Mouse (Mus musculus): ENCODE data around the gene Hist1h2ai. TPM values are rescaled to one million over a fixed set of nuclear protein-coding genes. Genes with fewer than 3 reads are reported as not detected.

Hist1h2ai gene
- polyA plus RNA-seq, 1 experiment from 2014 or later, result 11.7 TPM

Small RNA genes within 50 kb of the gene (microRNA-seq; reads per million reads assigned to microRNA genes)
- gene Gm44357, result not detected
- not detected for gene Gm44367
- gene Gm44454, result not detected

Other genes starting within 250 kb of the Hist1h2ai start
- 2.0 and 2.4 TPM in 2 replicates for gene Nkapl, start 247.9 kb upstream of the Hist1h2ai start, polyA plus RNA-seq (2016; fragmentation: Nextera tagmentation; extraction: Ambion mirVana)
- gene Zkscan4, start 237.5 kb upstream of the Hist1h2ai start, polyA plus RNA-seq (2016; fragmentation: Nextera tagmentation; extraction: Ambion mirVana), result 2.0 and 2.1 TPM in 2 replicates
- not detected in 2 replicates for gene Gm10065, start 237.0 kb upstream of the Hist1h2ai start, polyA plus RNA-seq (2016; fragmentation: Nextera tagmentation; extraction: Ambion mirVana)
- gene AK157302, start 221.2 kb upstream of the Hist1h2ai start, polyA plus RNA-seq (2016; fragmentation: Nextera tagmentation; extraction: Ambion mirVana), result 0.21 and 0.53 TPM in 2 replicates
- gene Gm11273, start 215.0 kb upstream of the Hist1h2ai start, polyA plus RNA-seq (2016; fragmentation: Nextera tagmentation; extraction: Ambion mirVana), result 9.0 and 11.6 TPM in 2 replicates
- 5.3 and 7.3 TPM in 2 replicates for gene Zkscan8, start 185.3 kb upstream of the Hist1h2ai start, polyA plus RNA-seq (2016; fragmentation: Nextera tagmentation; extraction: Ambion mirVana)
- 0.05 and 0.07 TPM in 2 replicates for gene Olfr1366, start 173.6 kb upstream of the Hist1h2ai start, polyA plus RNA-seq (2016; fragmentation: Nextera tagmentation; extraction: Ambion mirVana)
- gene Olfr1535, start 156.5 kb upstream of the Hist1h2ai start, polyA plus RNA-seq (2016; fragmentation: Nextera tagmentation; extraction: Ambion mirVana), result 0.04 TPM in 1 of 2 replicates, not detected in the other
- gene Olfr1364, start 134.7 kb upstream of the Hist1h2ai start, polyA plus RNA-seq (2016; fragmentation: Nextera tagmentation; extraction: Ambion mirVana), result not detected in 2 replicates
- gene Olfr1362, start 102.4 kb upstream of the Hist1h2ai start, polyA plus RNA-seq (2016; fragmentation: Nextera tagmentation; extraction: Ambion mirVana), result not detected in 2 replicates
- gene Olfr11, start 73.9 kb upstream of the Hist1h2ai start, polyA plus RNA-seq (2016; fragmentation: Nextera tagmentation; extraction: Ambion mirVana), result not detected in 2 replicates
- gene Olfr1361, start 53.0 kb upstream of the Hist1h2ai start, polyA plus RNA-seq (2016; fragmentation: Nextera tagmentation; extraction: Ambion mirVana), result not detected in 2 replicates
- not detected in 2 replicates for gene Olfr1360, start 39.0 kb upstream of the Hist1h2ai start, polyA plus RNA-seq (2016; fragmentation: Nextera tagmentation; extraction: Ambion mirVana)
- not detected in 2 replicates for gene Olfr1359, start 18.3 kb upstream of the Hist1h2ai start, polyA plus RNA-seq (2016; fragmentation: Nextera tagmentation; extraction: Ambion mirVana)
- gene Hist1h2bl, start 279 bp upstream of the Hist1h2ai start, polyA plus RNA-seq (2016; fragmentation: Nextera tagmentation; extraction: Ambion mirVana), result 1.4 TPM in 1 of 2 replicates, not detected in the other
- gene Hist1h3h, start 1.2 kb downstream of the Hist1h2ai start, polyA plus RNA-seq (2016; fragmentation: Nextera tagmentation; extraction: Ambion mirVana), result 3.7 and 3.8 TPM in 2 replicates
- 2.4 and 3.7 TPM in 2 replicates for gene Hist1h2bm, start 5.6 kb downstream of the Hist1h2ai start, polyA plus RNA-seq (2016; fragmentation: Nextera tagmentation; extraction: Ambion mirVana)
- gene Hist1h4j, start 18.6 kb downstream of the Hist1h2ai start, polyA plus RNA-seq (2016; fragmentation: Nextera tagmentation; extraction: Ambion mirVana), result 2.0 TPM in 1 of 2 replicates, not detected in the other
- 2.4 and 3.8 TPM in 2 replicates for gene Hist1h4k, start 34.1 kb downstream of the Hist1h2ai start, polyA plus RNA-seq (2016; fragmentation: Nextera tagmentation; extraction: Ambion mirVana)
- gene Hist1h2ak, start 37.4 kb downstream of the Hist1h2ai start, polyA plus RNA-seq (2016; fragmentation: Nextera tagmentation; extraction: Ambion mirVana), result 6.7 and 8.3 TPM in 2 replicates
- gene Hist1h2bn, start 37.7 kb downstream of the Hist1h2ai start, polyA plus RNA-seq (2016; fragmentation: Nextera tagmentation; extraction: Ambion mirVana), result 1.2 and 3.0 TPM in 2 replicates
- gene Hist1h1b, start 64.2 kb downstream of the Hist1h2ai start, polyA plus RNA-seq (2016; fragmentation: Nextera tagmentation; extraction: Ambion mirVana), result 12.2 and 12.8 TPM in 2 replicates
- gene Hist1h3i, start 66.9 kb downstream of the Hist1h2ai start, polyA plus RNA-seq (2016; fragmentation: Nextera tagmentation; extraction: Ambion mirVana), result 51.2 and 119 TPM in 2 replicates
- gene Hist1h2an, start 70.8 kb downstream of the Hist1h2ai start, polyA plus RNA-seq (2016; fragmentation: Nextera tagmentation; extraction: Ambion mirVana), result 4.6 and 7.6 TPM in 2 replicates
- 1.00 and 1.6 TPM in 2 replicates for gene Hist1h2bp, start 71.0 kb downstream of the Hist1h2ai start, polyA plus RNA-seq (2016; fragmentation: Nextera tagmentation; extraction: Ambion mirVana)
- gene Hist1h2bq, start 93.8 kb downstream of the Hist1h2ai start, polyA plus RNA-seq (2016; fragmentation: Nextera tagmentation; extraction: Ambion mirVana), result 9.9 and 15.1 TPM in 2 replicates
- gene Hist1h2ao, start 94.0 kb downstream of the Hist1h2ai start, polyA plus RNA-seq (2016; fragmentation: Nextera tagmentation; extraction: Ambion mirVana), result not detected in 2 replicates
- gene Hist1h4m, start 95.3 kb downstream of the Hist1h2ai start, polyA plus RNA-seq (2016; fragmentation: Nextera tagmentation; extraction: Ambion mirVana), result not detected in 2 replicates
- 3.8 and 9.2 TPM in 2 replicates for gene Hist1h4n, start 115.8 kb downstream of the Hist1h2ai start, polyA plus RNA-seq (2016; fragmentation: Nextera tagmentation; extraction: Ambion mirVana)
- gene Hist1h2ap, start 117.1 kb downstream of the Hist1h2ai start, polyA plus RNA-seq (2016; fragmentation: Nextera tagmentation; extraction: Ambion mirVana), result 2,387 and 3,574 TPM in 2 replicates
- gene Hist1h2br, start 117.3 kb downstream of the Hist1h2ai start, polyA plus RNA-seq (2016; fragmentation: Nextera tagmentation; extraction: Ambion mirVana), result 9.9 and 15.3 TPM in 2 replicates
- 7.4 and 9.1 TPM in 2 replicates for gene Zfp184, start 228.7 kb downstream of the Hist1h2ai start, polyA plus RNA-seq (2016; fragmentation: Nextera tagmentation; extraction: Ambion mirVana)